Mouse (Mus musculus) left cerebral cortex, postnatal 4 days (tissue): Measurements from ENCODE around the gene Mrpl20. TPM values are rescaled to one million over a fixed set of nuclear protein-coding genes. Genes with fewer than 3 reads are reported as not detected.
"Not testable (repeated sequence)": the region's sequence is repeated elsewhere in the genome, so short reads cannot be mapped to it uniquely, and the experiment has no call there.

Experiments
- DNase-seq: peaks from one replicate; pipeline ENCODE4 v3.0.0-alpha.2; 2022
- intact Hi-C: fragments of 180-260 bp; cut with DNase I; formaldehyde crosslinking; loops from one replicate; pipeline ENCODE4 v1.15.1; 2025
- total RNA-seq, 2 experiments: library from RNA; stranded (reverse); gene quantifications; 2 replicates each; pipeline ENCODE4 v1.2.3; 2021

Gene Mrpl20
- total RNA-seq, 2 experiments from 2014 or later = 102 to 104 TPM

GRCm38 (mm10) chr4:155780895-155781294 is 21.8 kb upstream of the Mrpl20 start:
- DNase-seq = peak; percentile 52
- intact Hi-C loops = no loop called here

- intact Hi-C loops = no loop called here
- no peak for DNase-seq
These were observed 19.1 kb upstream of the Mrpl20 start for GRCm38 (mm10) chr4:155783486-155784080.

GRCm38 (mm10) chr4:155784081-155784701 is 18.5 kb upstream of the Mrpl20 start:
- DNase-seq = peak; percentile 87
- intact Hi-C loops = no loop called here

- intact Hi-C loops = no loop called here
- no peak for DNase-seq
These were observed 17.4 kb upstream of the Mrpl20 start for GRCm38 (mm10) chr4:155785246-155785645.

GRCm38 (mm10) chr4:155785819-155786218 is 16.9 kb upstream of the Mrpl20 start, which contains the start of gene Tmem88b:
Gene Tmem88b (minus strand): TSS chr4:155785874.
- intact Hi-C loops = no loop called here
- no peak for DNase-seq

GRCm38 (mm10) chr4:155788300-155788699 is 14.4 kb upstream of the Mrpl20 start:
- intact Hi-C loops = no loop called here
- no peak for DNase-seq

- intact Hi-C loops = not testable (repeated sequence)
These were observed 13.8 kb upstream of the Mrpl20 start for GRCm38 (mm10) chr4:155788833-155789232.

GRCm38 (mm10) chr4:155790021-155790489 is 12.6 kb upstream of the Mrpl20 start, which contains the start of gene Ankrd65:
Gene Ankrd65 (plus strand): TSS chr4:155790439.
- no peak for DNase-seq
- intact Hi-C loops = no loop called here

More at GRCm38 (mm10) chr4:155788833-155789232, 13.8 kb upstream of the Mrpl20 start:
- DNase-seq = not testable (repeated sequence)

GRCm38 (mm10) chr4:155790650-155791161 is 12.0 kb upstream of the Mrpl20 start:
- intact Hi-C loops = no loop called here
- DNase-seq = no peak

- intact Hi-C loops = no loop called here
- no peak for DNase-seq
These were observed 11.3 kb upstream of the Mrpl20 start for GRCm38 (mm10) chr4:155791240-155791933.

- no peak for DNase-seq
- intact Hi-C loops = no loop called here
These were observed 8.9 kb upstream of the Mrpl20 start for GRCm38 (mm10) chr4:155793730-155794129.

GRCm38 (mm10) chr4:155802075-155802474 is 603 bp upstream of the Mrpl20 start:
- no peak for DNase-seq
- intact Hi-C loops = no loop called here

- peak; percentile 97 for DNase-seq
- intact Hi-C loops = no loop called here
These were observed 813 bp downstream of the Mrpl20 start for GRCm38 (mm10) chr4:155803340-155804041.

GRCm38 (mm10) chr4:155807841-155808240 is 5.2 kb downstream of the Mrpl20 start:
- intact Hi-C loops = no loop called here
- DNase-seq = no peak

GRCm38 (mm10) chr4:155811929-155812664 is 9.4 kb downstream of the Mrpl20 start, which contains the start of gene Ccnl2:
Gene Ccnl2 (plus strand): TSS chr4:155812489.
- intact Hi-C loops = no loop called here
- peak; percentile 96 for DNase-seq

GRCm38 (mm10) chr4:155812665-155813181 is 10.0 kb downstream of the Mrpl20 start:
- intact Hi-C loops = no loop called here
- peak; percentile 40 for DNase-seq

- intact Hi-C loops = no loop called here
- no peak for DNase-seq
These were observed 14.9 kb downstream of the Mrpl20 start for GRCm38 (mm10) chr4:155817533-155817932.

- intact Hi-C loops = no loop called here
- no peak for DNase-seq
These were observed 18.3 kb downstream of the Mrpl20 start for GRCm38 (mm10) chr4:155821025-155821424.

- no peak for DNase-seq
- intact Hi-C loops = no loop called here
These were observed 20.8 kb downstream of the Mrpl20 start for GRCm38 (mm10) chr4:155823443-155823842.

GRCm38 (mm10) chr4:155829866-155830265 is 27.2 kb downstream of the Mrpl20 start:
- intact Hi-C loops = no loop called here
- DNase-seq = no peak
